Mouse (Mus musculus) activated CD4-positive, CD25-positive, alpha-beta regulatory T cell (primary cell): ENCODE measurements around the gene Trim23. TPM values are rescaled to one million over a fixed set of nuclear protein-coding genes. Genes with fewer than 3 reads are reported as not detected.

Experiments used
- polyA plus RNA-seq, 2 experiments: library from polyadenylated mRNA; unstranded; fragments of 100-300 nt; shearing (Covaris generic); gene quantifications; one replicate each; pipeline ENCODE4 v1.2.1; 2017

Trim23 gene
- polyA plus RNA-seq = 10 to 100 TPM; 15.9 to 18.3 TPM

GRCm38 (mm10) chr13:104178650-104179121 is at the start of gene Trim23:
TSS of gene Trim23 (plus strand) at chr13:104178797.

GRCm38 (mm10) chr13:104177796-104178649 is 574 bp upstream of the Trim23 start, which contains the start of gene Trappc13:
TSS of gene Trappc13 (minus strand) at chr13:104178469.

DNA sequence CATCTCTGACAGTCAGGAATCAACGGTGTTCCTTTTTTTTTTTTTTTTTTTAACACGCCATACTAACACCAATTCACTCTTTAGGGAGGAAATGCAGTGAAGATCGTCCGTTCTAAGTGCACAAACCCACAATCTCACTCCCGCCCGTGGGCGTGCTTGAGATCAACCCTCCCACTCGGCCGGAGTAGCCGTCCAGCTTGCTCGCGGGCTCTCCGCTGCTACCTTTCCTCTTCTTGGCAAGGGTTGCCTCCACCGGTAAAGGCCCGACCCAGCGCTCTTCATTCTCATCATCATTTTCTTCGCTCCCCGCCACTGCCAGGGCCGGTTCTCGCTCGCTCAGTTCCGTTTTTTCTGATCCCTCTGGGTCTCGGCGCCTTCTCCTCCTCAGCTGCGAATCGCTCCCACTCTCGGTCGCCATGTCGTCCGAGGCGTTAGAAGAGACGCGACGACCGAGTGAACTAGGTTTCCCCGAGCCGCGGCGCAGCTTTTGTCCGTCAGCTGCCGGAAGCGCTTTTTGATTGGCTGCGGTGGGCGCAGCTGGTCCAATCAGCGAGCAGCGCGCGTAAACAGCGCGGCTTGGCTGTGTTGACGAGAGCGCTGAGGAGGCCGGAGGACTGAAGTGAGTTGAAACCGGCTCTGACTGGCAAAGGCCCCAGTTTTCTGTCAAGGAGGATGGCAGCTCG is 49.9 kb downstream of the Trim23 start, which contains the start of the genes Cenpk and Ppwd1:
TSS of gene Cenpk (plus strand) at position 228 of the 683 bp plus-strand sequence.
TSS of gene Ppwd1 (minus strand) at position 460 of the 683 bp plus-strand sequence.

Other genes starting within 250 kb of the Trim23 start
- gene Nln, start 69.2 kb upstream of the Trim23 start, polyA plus RNA-seq = 10 to 100 TPM in 1 of 2 experiments, 1 to 10 TPM in 1; 9.4 to 13.6 TPM
- under 1 TPM; 0.11 to 0.29 TPM for gene Sgtb, start 69.1 kb upstream of the Trim23 start, polyA plus RNA-seq
- 10 to 100 TPM; 45.3 to 49.1 TPM for gene Trappc13, start 328 bp upstream of the Trim23 start, polyA plus RNA-seq
- gene Cenpk, start 49.8 kb downstream of the Trim23 start, polyA plus RNA-seq = 1 to 10 TPM; 8.2 to 8.9 TPM
- gene Ppwd1, start 50.0 kb downstream of the Trim23 start, polyA plus RNA-seq = 1 to 10 TPM; 7.3 to 7.9 TPM
- gene Adamts6, start 109.0 kb downstream of the Trim23 start, polyA plus RNA-seq = 10 to 100 TPM; 10.7 to 14.7 TPM